Mouse (Mus musculus) C2C12 (cell line): ENCODE measurements around the gene Arhgef17.

ENCODE experiments used
- CEBPB ChIP-seq: IDR thresholded peaks from one replicate; pipeline ENCODE4 v1.6.1; 2011; ENCODE audit warnings: low read depth, mild to moderate bottlenecking, control low read depth, moderate library complexity
- CTCF ChIP-seq: IDR thresholded peaks from one replicate; pipeline ENCODE4 v1.5.1; 2011; ENCODE audit not compliant: control insufficient read depth, insufficient read depth, insufficient read length
- MAX ChIP-seq: IDR thresholded peaks from one replicate; pipeline ENCODE4 v1.6.1; 2011; ENCODE audit warnings: mild to moderate bottlenecking, control low read depth
- MYOD1 ChIP-seq: IDR thresholded peaks from one replicate; pipeline ENCODE4 v1.6.1; 2011; ENCODE audit warnings: low read depth; ENCODE audit not compliant: control insufficient read depth, insufficient read length
- MYOG ChIP-seq: IDR thresholded peaks from one replicate; pipeline ENCODE4 v1.6.1; 2011; ENCODE audit not compliant: control insufficient read depth, insufficient read length; ENCODE audit errors: extremely low read depth
- USF1 ChIP-seq: IDR thresholded peaks from one replicate; pipeline ENCODE4 v1.6.1; 2011; ENCODE audit warnings: low read depth, mild to moderate bottlenecking, control low read depth, moderate library complexity

GRCm38 (mm10) chr7:100893249-100894056, 38.5 kb downstream of the Arhgef17 start:
- TF ChIP-seq CTCF (no peak), CEBPB (no peak), MAX (no peak), MYOD1 (no peak), USF1 (no peak), MYOG (no peak)
